Comparison of ENCODE assay signal across 17 mouse cellular contexts in genomic region chr7:93795210-93795609, GRCm38 (mm10).
DNase-seq lines count a peak whose midpoint lies in the region; ATAC-seq and TF ChIP-seq lines count a peak whose summit lies in the region.
"Had no signal": no experiment of that assay in that cellular context is flagged by ENCODE, and none has a peak within 500 bp of the region (broad histone marks: within the 10 kb centered on the region; RNA-seq: fewer than 3 reads in every experiment).

No protein-coding gene starts in this region.

- H3K27ac ChIP-seq in forebrain, postnatal 0 days (ENCODE audit: low read depth, low read length), result no peak overlapping the region
- H3K27ac ChIP-seq in midbrain, embryonic 13.5 days, result no peak overlapping the region
- H3K27ac ChIP-seq: layer of hippocampus, adult 2 months had no signal

- H3K4me3 ChIP-seq in forebrain, postnatal 0 days (ENCODE audit: low read depth, low read length), result no peak overlapping the region
- H3K4me3 ChIP-seq in midbrain, embryonic 13.5 days (replicated peaks), result no peak overlapping the region
- H3K4me3 ChIP-seq: erythroblast, embryonic 14.5 days; layer of hippocampus, adult 2 months had no signal

- WGBS in forebrain, postnatal 0 days, result 43% methylated on average over 3 of the region's 3 CpGs
- 37% methylated on average over 3 of the region's 3 CpGs for WGBS in midbrain, embryonic 13.5 days

- H3K36me3 ChIP-seq in forebrain, postnatal 0 days (ENCODE audit: insufficient read depth), result no peaks in the 10 kb centered on the region
- H3K36me3 ChIP-seq in midbrain, embryonic 13.5 days, result no peaks in the 10 kb centered on the region

- no peak overlapping the region for H3K4me2 ChIP-seq in forebrain, postnatal 0 days (ENCODE audit: low read depth)
- H3K4me2 ChIP-seq in midbrain, embryonic 13.5 days (replicated peaks), result no peak overlapping the region

- H3K9ac ChIP-seq in forebrain, postnatal 0 days, result no peak overlapping the region
- no peak overlapping the region for H3K9ac ChIP-seq in midbrain, embryonic 13.5 days (replicated peaks)

- intact Hi-C loops in heart, postnatal 25 days (cut with DNase I), result no loop called here

- H3K27me3 ChIP-seq in forebrain, postnatal 0 days (ENCODE audit: insufficient read depth, low read length), result no peaks in the 10 kb centered on the region
- no peaks in the 10 kb centered on the region for H3K27me3 ChIP-seq in midbrain, embryonic 13.5 days
- H3K27me3 ChIP-seq: CH12.LX had no signal

- no peak for ATAC-seq in forebrain, postnatal 0 days
- no peak for ATAC-seq in midbrain, embryonic 13.5 days
- ATAC-seq: intestine, embryonic 16.5 days had no signal

- H3K4me1 ChIP-seq in forebrain, postnatal 0 days (ENCODE audit: insufficient read depth), result no peaks in the 10 kb centered on the region
- no peaks in the 10 kb centered on the region for H3K4me1 ChIP-seq in midbrain, embryonic 13.5 days (replicated peaks)

- H3K9me3 ChIP-seq in forebrain, postnatal 0 days (ENCODE audit: low read length), result no peaks in the 10 kb centered on the region
- no peaks in the 10 kb centered on the region for H3K9me3 ChIP-seq in midbrain, embryonic 13.5 days

- peak; percentile 25 for DNase-seq in heart, adult 11 months
- DNase-seq in heart, postnatal 25 days (ENCODE audit: low spot score), result no peak
- DNase-seq in kidney, postnatal 14 days, result peak; percentile 1
- DNase-seq in kidney, adult 18-20 months, result no peak
- peak; percentile 6 for DNase-seq in brain, adult 2 months (ENCODE audit: low read depth, low spot score)
- peak; percentile 39 for DNase-seq in forelimb bud, embryonic 11.5 days (ENCODE audit: low read depth, low spot score)
- no peak for DNase-seq in forebrain, postnatal 0 days
- DNase-seq: cerebellum, adult 18-20 months; gastrocnemius, postnatal 10 days; heart, postnatal 36 days; liver; thymus, postnatal 4 days had no signal

- no peak for TF ChIP-seq CTCF in forebrain, postnatal 0 days (IDR thresholded peaks at IDR 0.05; ENCODE audit: low read depth)

Comparison
In these comparisons a context has a peak if more than half of its experiments do, and no peak if none do; other contexts are left out.
1. DNase-seq: peak in heart, adult 11 months (single experiment), kidney, postnatal 14 days (single experiment), brain, adult 2 months (single experiment) and forelimb bud, embryonic 11.5 days (single experiment); none in heart, postnatal 25 days (single experiment), kidney, adult 18-20 months (single experiment) and forebrain, postnatal 0 days (single experiment).